Mouse (Mus musculus): Measurements from ENCODE around the gene Npy4r. TPM values are rescaled to one million over a fixed set of nuclear protein-coding genes. Genes with fewer than 3 reads are reported as not detected.

The Npy4r gene
- 0.26 TPM in 1 of 2 replicates, not detected in the other for polyA plus RNA-seq (2014; fragmentation: Nextera tagmentation; extraction: Ambion mirVana)

GRCm38 (mm10) chr14:34152342-34152741 lies at the start of gene Npy4r:
Npy4r (minus strand) TSS chr14:34152489.
- DNase-seq (ENCODE audit: low spot score) (peak; percentile 70), ATAC-seq (ENCODE audit: low read depth) (peak; percentile 88)
- H3K9ac ChIP-seq (ENCODE audit: low read depth, low read length): peak within 1 kb of the TSS; percentile 30
- no peaks in the 10 kb centered on the region for H3K27me3 ChIP-seq (replicated peaks; ENCODE audit: control insufficient read depth, insufficient read depth, low read length)
- H3K4me3 ChIP-seq (ENCODE audit: low read depth, low read length): peak within 1 kb of the TSS; percentile 10
- WGBS: 10% methylated on average over 16 of the region's 16 CpGs
- H3K4me2 ChIP-seq (ENCODE audit: low read depth, low read length): peak within 1 kb of the TSS; percentile 47
- no peak within 1 kb of the TSS for H3K27ac ChIP-seq (replicated peaks; ENCODE audit: low read depth, low read length)
- H3K36me3 ChIP-seq (ENCODE audit: control insufficient read depth, insufficient read depth, low read length): no peaks in the 10 kb centered on the region
- no peaks in the 10 kb centered on the region for H3K9me3 ChIP-seq (ENCODE audit: control insufficient read depth, low read length)
- H3K4me1 ChIP-seq (ENCODE audit: control insufficient read depth, insufficient read depth, low read length): peaks cover 6% of the 10 kb centered on the region

- Histone ChIP-seq H3K4me1 (ENCODE audit: control insufficient read depth, insufficient read depth, low read length) (peaks cover 11% of the 10 kb centered on the region; the same call in 1 of the 2 replicates), H3K4me2 (ENCODE audit: low read depth, low read length) (peak within 1 kb of the TSS; percentile 81), H3K27me3 (replicated peaks; ENCODE audit: control insufficient read depth, insufficient read depth, low read length) (0 out of 2 replicates have a peak, but pooled peaks cover 3% of the 10 kb centered on the region), H3K9me3 (ENCODE audit: control insufficient read depth, low read length) (no peaks in the 10 kb centered on the region), H3K36me3 (ENCODE audit: control insufficient read depth, insufficient read depth, low read length) (no peaks in the 10 kb centered on the region), H3K9ac (ENCODE audit: low read depth, low read length) (peak within 1 kb of the TSS; percentile 70), H3K27ac (replicated peaks; ENCODE audit: low read depth, low read length) (no peak within 1 kb of the TSS), H3K4me3 (ENCODE audit: low read depth, low read length) (peak within 1 kb of the TSS; percentile 71)
- WGBS: 7% methylated on average over 16 of the region's 52 CpGs
- DNase-seq (ENCODE audit: low spot score) (peak; percentile 22), ATAC-seq (ENCODE audit: low read depth) (peak; percentile 48)
Measured at GRCm38 (mm10) chr14:34201231-34202035, 49.1 kb upstream of the Npy4r start, which contains the start of gene Gprin2. Gprin2 (minus strand) TSS chr14:34201653.

- peak overlapping the region; percentile 81 for H3K4me2 ChIP-seq (ENCODE audit: low read depth, low read length)
- no peaks in the 10 kb centered on the region for H3K36me3 ChIP-seq (ENCODE audit: control insufficient read depth, insufficient read depth, low read length)
- H3K4me3 ChIP-seq (ENCODE audit: low read depth, low read length): peak overlapping the region; percentile 71
- 0 out of 2 replicates have a peak, but pooled peaks cover 3% of the 10 kb centered on the region for H3K27me3 ChIP-seq (replicated peaks; ENCODE audit: control insufficient read depth, insufficient read depth, low read length)
- DNase-seq (ENCODE audit: low spot score): peak; percentile 61
- WGBS: 2% methylated on average over 19 of the region's 19 CpGs
- no peaks in the 10 kb centered on the region for H3K9me3 ChIP-seq (ENCODE audit: control insufficient read depth, low read length)
- no peak overlapping the region for H3K27ac ChIP-seq (replicated peaks; ENCODE audit: low read depth, low read length)
- peak; percentile 79 for ATAC-seq (ENCODE audit: low read depth)
- peaks cover 17% of the 10 kb centered on the region for H3K4me1 ChIP-seq (ENCODE audit: control insufficient read depth, insufficient read depth, low read length)
- H3K9ac ChIP-seq (ENCODE audit: low read depth, low read length): peak overlapping the region; percentile 70
Measured at GRCm38 (mm10) chr14:34200738-34201230, 48.5 kb upstream of the Npy4r start.

- ATAC-seq (ENCODE audit: low read depth) (no peak), DNase-seq (ENCODE audit: low spot score) (peak; percentile 39)
- H3K4me1 ChIP-seq (ENCODE audit: control insufficient read depth, insufficient read depth, low read length): peaks cover 17% of the 10 kb centered on the region
- no peaks in the 10 kb centered on the region for H3K27me3 ChIP-seq (replicated peaks; ENCODE audit: control insufficient read depth, insufficient read depth, low read length)
- no peaks in the 10 kb centered on the region for H3K9me3 ChIP-seq (ENCODE audit: control insufficient read depth, low read length)
- 32% methylated on average over 4 of the region's 4 CpGs for WGBS
- peak overlapping the region; percentile 22; the same call in 1 of the 2 replicates for H3K9ac ChIP-seq (ENCODE audit: low read depth, low read length)
- H3K4me3 ChIP-seq (ENCODE audit: low read depth, low read length): no peak overlapping the region
- no peak overlapping the region for H3K4me2 ChIP-seq (ENCODE audit: low read depth, low read length)
- peak overlapping the region; percentile 21 for H3K27ac ChIP-seq (replicated peaks; ENCODE audit: low read depth, low read length)
- H3K36me3 ChIP-seq (ENCODE audit: control insufficient read depth, insufficient read depth, low read length): no peaks in the 10 kb centered on the region
Measured at GRCm38 (mm10) chr14:34196706-34197105, 44.4 kb upstream of the Npy4r start.

GRCm38 (mm10) chr14:34195466-34195865 lies 43.2 kb upstream of the Npy4r start:
- WGBS: 88% methylated on average over 15 of the region's 15 CpGs
- Histone ChIP-seq H3K4me1 (ENCODE audit: control insufficient read depth, insufficient read depth, low read length) (peaks cover 16% of the 10 kb centered on the region), H3K27ac (replicated peaks; ENCODE audit: low read depth, low read length) (no peak overlapping the region), H3K9me3 (ENCODE audit: control insufficient read depth, low read length) (no peaks in the 10 kb centered on the region), H3K9ac (ENCODE audit: low read depth, low read length) (no peak overlapping the region), H3K36me3 (ENCODE audit: control insufficient read depth, insufficient read depth, low read length) (no peaks in the 10 kb centered on the region), H3K4me3 (ENCODE audit: low read depth, low read length) (no peak overlapping the region), H3K27me3 (replicated peaks; ENCODE audit: control insufficient read depth, insufficient read depth, low read length) (no peaks in the 10 kb centered on the region), H3K4me2 (ENCODE audit: low read depth, low read length) (no peak overlapping the region)
- DNase-seq (ENCODE audit: low spot score): no peak
- no peak for ATAC-seq (ENCODE audit: low read depth)

- no peak overlapping the region for H3K4me3 ChIP-seq (ENCODE audit: low read depth, low read length)
- H3K27me3 ChIP-seq (replicated peaks; ENCODE audit: control insufficient read depth, insufficient read depth, low read length): no peaks in the 10 kb centered on the region
- no peaks in the 10 kb centered on the region for H3K9me3 ChIP-seq (ENCODE audit: control insufficient read depth, low read length)
- ATAC-seq (ENCODE audit: low read depth): no peak
- DNase-seq (ENCODE audit: low spot score): no peak
- peaks cover 13% of the 10 kb centered on the region for H3K4me1 ChIP-seq (ENCODE audit: control insufficient read depth, insufficient read depth, low read length)
- no peak overlapping the region for H3K27ac ChIP-seq (replicated peaks; ENCODE audit: low read depth, low read length)
- H3K9ac ChIP-seq (ENCODE audit: low read depth, low read length): no peak overlapping the region
- WGBS: 68% methylated on average over 4 of the region's 4 CpGs
- H3K36me3 ChIP-seq (ENCODE audit: control insufficient read depth, insufficient read depth, low read length): no peaks in the 10 kb centered on the region
- no peak overlapping the region for H3K4me2 ChIP-seq (ENCODE audit: low read depth, low read length)
Measured at GRCm38 (mm10) chr14:34193879-34194278, 41.6 kb upstream of the Npy4r start.

GRCm38 (mm10) chr14:34190361-34190760 lies 38.1 kb upstream of the Npy4r start:
- no peaks in the 10 kb centered on the region for H3K4me1 ChIP-seq (ENCODE audit: control insufficient read depth, insufficient read depth, low read length)
- H3K4me3 ChIP-seq (ENCODE audit: low read depth, low read length): no peak overlapping the region
- no peak overlapping the region for H3K27ac ChIP-seq (replicated peaks; ENCODE audit: low read depth, low read length)
- no peaks in the 10 kb centered on the region for H3K27me3 ChIP-seq (replicated peaks; ENCODE audit: control insufficient read depth, insufficient read depth, low read length)
- no peaks in the 10 kb centered on the region for H3K9me3 ChIP-seq (ENCODE audit: control insufficient read depth, low read length)
- 73% methylated on average over 7 of the region's 7 CpGs for WGBS
- H3K4me2 ChIP-seq (ENCODE audit: low read depth, low read length): no peak overlapping the region
- no peaks in the 10 kb centered on the region for H3K36me3 ChIP-seq (ENCODE audit: control insufficient read depth, insufficient read depth, low read length)
- H3K9ac ChIP-seq (ENCODE audit: low read depth, low read length): no peak overlapping the region
- no peak for ATAC-seq (ENCODE audit: low read depth)
- DNase-seq (ENCODE audit: low spot score): no peak

- DNase-seq (ENCODE audit: low spot score) (no peak), ATAC-seq (ENCODE audit: low read depth) (no peak)
- H3K27ac ChIP-seq (replicated peaks; ENCODE audit: low read depth, low read length): no peak overlapping the region
- no peaks in the 10 kb centered on the region for H3K4me1 ChIP-seq (ENCODE audit: control insufficient read depth, insufficient read depth, low read length)
- H3K27me3 ChIP-seq (replicated peaks; ENCODE audit: control insufficient read depth, insufficient read depth, low read length): no peaks in the 10 kb centered on the region
- 68% methylated on average over 5 of the region's 5 CpGs for WGBS
- H3K9ac ChIP-seq (ENCODE audit: low read depth, low read length): no peak overlapping the region
- no peaks in the 10 kb centered on the region for H3K9me3 ChIP-seq (ENCODE audit: control insufficient read depth, low read length)
- no peak overlapping the region for H3K4me2 ChIP-seq (ENCODE audit: low read depth, low read length)
- no peaks in the 10 kb centered on the region for H3K36me3 ChIP-seq (ENCODE audit: control insufficient read depth, insufficient read depth, low read length)
- no peak overlapping the region for H3K4me3 ChIP-seq (ENCODE audit: low read depth, low read length)
Measured at GRCm38 (mm10) chr14:34188629-34189028, 36.3 kb upstream of the Npy4r start.

Measured in embryonic facial prominence, embryonic 14.5 days (tissue).